ENCODE assay signal across 8 mouse cellular contexts in genomic region chr7:79661253-79661890, GRCm38 (mm10). TPM values are rescaled to one million over a fixed set of nuclear protein-coding genes. Genes with fewer than 3 reads are reported as not detected.
DNase-seq lines count a peak whose midpoint lies in the region; ATAC-seq and TF ChIP-seq lines count a peak whose summit lies in the region.

No protein-coding gene starts in this region.

- no peaks in the 10 kb centered on the region for H3K36me3 ChIP-seq in kidney, postnatal 0 days (ENCODE audit: insufficient read depth, low read length)
- no peaks in the 10 kb centered on the region for H3K36me3 ChIP-seq in intestine, embryonic 15.5 days
- no peaks in the 10 kb centered on the region for H3K36me3 ChIP-seq in neural tube, embryonic 11.5 days (ENCODE audit: control insufficient read depth, insufficient read depth, low read length)

- WGBS in kidney, postnatal 0 days, result 15% methylated on average over 5 of the region's 5 CpGs
- WGBS in intestine, embryonic 15.5 days, result 11% methylated on average over 5 of the region's 5 CpGs
- WGBS in neural tube, embryonic 11.5 days, result 16% methylated on average over 5 of the region's 5 CpGs

- DNase-seq in kidney, postnatal 0 days (ENCODE audit: low spot score), result no peak
- no peak for DNase-seq in kidney, adult 11 months
- DNase-seq in neural tube, embryonic 11.5 days (ENCODE audit: low spot score), result peak; percentile 16
- DNase-seq in left cerebral cortex, postnatal 10 days (ENCODE audit: extremely low spot score in 1 of 2, low spot score in 2 of 2), result no peak
- DNase-seq in B cell, adult 2 months, result no peak
- DNase-seq in layer of hippocampus, postnatal 14 days (ENCODE audit: low spot score in 2 of 2), result no peak

- peak overlapping the region; percentile 55 for H3K9ac ChIP-seq in kidney, postnatal 0 days (ENCODE audit: low read depth, low read length)
- peak overlapping the region; percentile 83 for H3K9ac ChIP-seq in intestine, embryonic 15.5 days
- H3K9ac ChIP-seq in neural tube, embryonic 11.5 days (ENCODE audit: low read length), result peak overlapping the region; percentile 86

- no peak overlapping the region for H3K27ac ChIP-seq in kidney, postnatal 0 days
- H3K27ac ChIP-seq in brown adipose tissue, adult 24 weeks (replicated peaks; ENCODE audit: low read depth, low read length), result no peak overlapping the region
- H3K27ac ChIP-seq in intestine, embryonic 15.5 days, result no peak overlapping the region
- H3K27ac ChIP-seq in neural tube, embryonic 11.5 days (ENCODE audit: low read depth, low read length), result no peak overlapping the region

- peak overlapping the region; percentile 91 for H3K4me2 ChIP-seq in kidney, postnatal 0 days (ENCODE audit: low read length)
- peak overlapping the region; percentile 90 for H3K4me2 ChIP-seq in intestine, embryonic 15.5 days (replicated peaks)
- peak overlapping the region; percentile 95 for H3K4me2 ChIP-seq in neural tube, embryonic 11.5 days (ENCODE audit: low read depth)

- TF ChIP-seq CTCF in kidney, postnatal 0 days (IDR thresholded peaks at IDR 0.05; ENCODE audit: low read depth), result no peak

- H3K9me3 ChIP-seq in kidney, postnatal 0 days (replicated peaks; ENCODE audit: low read length), result no peaks in the 10 kb centered on the region
- no peaks in the 10 kb centered on the region for H3K9me3 ChIP-seq in intestine, embryonic 15.5 days
- no peaks in the 10 kb centered on the region for H3K9me3 ChIP-seq in neural tube, embryonic 11.5 days (ENCODE audit: control insufficient read depth, low read length)

- H3K4me1 ChIP-seq in kidney, postnatal 0 days (replicated peaks; ENCODE audit: insufficient read depth, low read length), result peaks cover 3% of the 10 kb centered on the region; the same call in 1 of the 2 replicates
- H3K4me1 ChIP-seq in brown adipose tissue, adult 24 weeks (ENCODE audit: control insufficient read depth, insufficient read depth, insufficient read length, low read length), result no peaks in the 10 kb centered on the region
- peaks cover 16% of the 10 kb centered on the region for H3K4me1 ChIP-seq in intestine, embryonic 15.5 days (replicated peaks)
- H3K4me1 ChIP-seq in neural tube, embryonic 11.5 days (ENCODE audit: control insufficient read depth, insufficient read depth, low read length), result no peaks in the 10 kb centered on the region; the same call in 1 of the 2 replicates

- H3K27me3 ChIP-seq in kidney, postnatal 0 days (ENCODE audit: insufficient read depth, low read length), result no peaks in the 10 kb centered on the region
- H3K27me3 ChIP-seq in intestine, embryonic 15.5 days (replicated peaks), result no peaks in the 10 kb centered on the region
- H3K27me3 ChIP-seq in neural tube, embryonic 11.5 days (ENCODE audit: control insufficient read depth, insufficient read depth, low read length), result no peaks in the 10 kb centered on the region

- intact Hi-C loops in left cerebral cortex, postnatal 10 days (cut with DNase I), result no loop called here

- peak overlapping the region; percentile 88 for H3K4me3 ChIP-seq in kidney, postnatal 0 days (replicated peaks; ENCODE audit: low read depth, low read length)
- peak overlapping the region; percentile 60 for H3K4me3 ChIP-seq in brown adipose tissue, adult 24 weeks (ENCODE audit: insufficient read depth, low read depth, low read length)
- peak overlapping the region; percentile 86 for H3K4me3 ChIP-seq in intestine, embryonic 15.5 days (replicated peaks)
- peak overlapping the region; percentile 86 for H3K4me3 ChIP-seq in neural tube, embryonic 11.5 days (ENCODE audit: low read depth, low read length)

- ATAC-seq in kidney, postnatal 0 days (replicated peaks; ENCODE audit: low FRiP score, low read depth), result no peak
- ATAC-seq in intestine, embryonic 15.5 days, result no peak
- ATAC-seq in neural tube, embryonic 11.5 days (ENCODE audit: insufficient read depth, low FRiP score, low TSS enrichment), result no peak

RNA-seq across cellular contexts. Expression of gene Ticrr, which starts 1.4 kb away (rescaled TPM):
- 3.1 and 4.0 TPM in 2 replicates for polyA plus RNA-seq in kidney, postnatal 0 days (2015; fragmentation: Nextera tagmentation; extraction: Ambion mirVana)
- not detected in 2 replicates for polyA plus RNA-seq in brown adipose tissue, adult 24 weeks (2012; ENCODE audit: insufficient read depth, insufficient read length, missing spikeins)
- 8.9 and 9.2 TPM in 2 replicates for polyA plus RNA-seq in intestine, embryonic 15.5 days (2015; fragmentation: Nextera tagmentation; extraction: Ambion mirVana)
- 13.2 and 14.0 TPM in 2 replicates for polyA plus RNA-seq in neural tube, embryonic 11.5 days (2014; fragmentation: Nextera tagmentation; extraction: Ambion mirVana)
- total RNA-seq in left cerebral cortex, postnatal 10 days (2021), result 1 to 10 TPM in 1 of 2 experiments, under 1 TPM in 1; 0.77 to 1.0 TPM
- under 1 TPM; 0.45 to 0.97 TPM for total RNA-seq in layer of hippocampus, postnatal 14 days (2021)

RNA-seq across cellular contexts. Expression of gene Rhcg, which starts 43.9 kb away (rescaled TPM):
- 117 and 135 TPM in 2 replicates for polyA plus RNA-seq in kidney, postnatal 0 days (2015; fragmentation: Nextera tagmentation; extraction: Ambion mirVana)
- not detected in 2 replicates for polyA plus RNA-seq in brown adipose tissue, adult 24 weeks (2012; ENCODE audit: insufficient read depth, insufficient read length, missing spikeins)
- 0.34 TPM in 1 of 2 replicates, not detected in the other for polyA plus RNA-seq in intestine, embryonic 15.5 days (2015; fragmentation: Nextera tagmentation; extraction: Ambion mirVana)
- polyA plus RNA-seq in neural tube, embryonic 11.5 days (2014; fragmentation: Nextera tagmentation; extraction: Ambion mirVana), result 0.97 and 1.8 TPM in 2 replicates
- total RNA-seq in left cerebral cortex, postnatal 10 days (2021), result 1 to 10 TPM; 1.5 to 3.2 TPM
- total RNA-seq in layer of hippocampus, postnatal 14 days (2021), result 1 to 10 TPM; 1.1 to 2.2 TPM

RNA-seq across cellular contexts. Expression of gene Kif7, which starts 54.1 kb away (rescaled TPM):
- 3.1 and 3.7 TPM in 2 replicates for polyA plus RNA-seq in kidney, postnatal 0 days (2015; fragmentation: Nextera tagmentation; extraction: Ambion mirVana)
- polyA plus RNA-seq in brown adipose tissue, adult 24 weeks (2012; ENCODE audit: insufficient read depth, insufficient read length, missing spikeins), result 0.40 and 0.58 TPM in 2 replicates
- 2.9 and 3.0 TPM in 2 replicates for polyA plus RNA-seq in intestine, embryonic 15.5 days (2015; fragmentation: Nextera tagmentation; extraction: Ambion mirVana)
- 5.0 and 5.2 TPM in 2 replicates for polyA plus RNA-seq in neural tube, embryonic 11.5 days (2014; fragmentation: Nextera tagmentation; extraction: Ambion mirVana)
- total RNA-seq in left cerebral cortex, postnatal 10 days (2021), result 1 to 10 TPM; 2.3 to 2.5 TPM
- 1 to 10 TPM; 3.0 to 3.2 TPM for total RNA-seq in layer of hippocampus, postnatal 14 days (2021)

Comparison
In these comparisons a context has a peak if more than half of its experiments do, and no peak if none do; other contexts are left out.
1. RNA of gene Rhcg, which starts 43.9 kb away (polyA plus RNA-seq): 117 to 135 TPM in kidney, postnatal 0 days; 0.97 to 1.8 TPM in neural tube, embryonic 11.5 days, not detected in brown adipose tissue, adult 24 weeks and 0.34 TPM in intestine, embryonic 15.5 days; every median in the first group is over 10 times any median in the second.
2. Peak in every context shown above with its lines, with median percentiles within 50 percentile points of each other: H3K4me2 ChIP-seq, H3K4me3 ChIP-seq and H3K9ac ChIP-seq.